Mouse (Mus musculus) thymus, adult 2 months (tissue): ENCODE results near the gene Prkn.

ENCODE experiments used
- CTCF ChIP-seq: fragments of 200-500 bp; IDR thresholded peaks from 2 replicates; pipeline ENCODE4 v1.5.1; 2012; ENCODE audit warnings: mild to moderate bottlenecking, control low read depth, low read length, moderate library complexity, borderline replicate concordance; ENCODE audit not compliant: control insufficient read depth, poor library complexity, insufficient read depth; ENCODE audit errors: extremely low read depth
- POLR2A ChIP-seq: fragments of 200-500 bp; IDR thresholded peaks from 2 replicates; pipeline ENCODE4 v1.6.1; 2012; ENCODE audit warnings: mild to moderate bottlenecking, low read length, control low read depth, moderate library complexity; ENCODE audit not compliant: control insufficient read depth, poor library complexity, insufficient read depth; ENCODE audit errors: extremely low read depth

DNA sequence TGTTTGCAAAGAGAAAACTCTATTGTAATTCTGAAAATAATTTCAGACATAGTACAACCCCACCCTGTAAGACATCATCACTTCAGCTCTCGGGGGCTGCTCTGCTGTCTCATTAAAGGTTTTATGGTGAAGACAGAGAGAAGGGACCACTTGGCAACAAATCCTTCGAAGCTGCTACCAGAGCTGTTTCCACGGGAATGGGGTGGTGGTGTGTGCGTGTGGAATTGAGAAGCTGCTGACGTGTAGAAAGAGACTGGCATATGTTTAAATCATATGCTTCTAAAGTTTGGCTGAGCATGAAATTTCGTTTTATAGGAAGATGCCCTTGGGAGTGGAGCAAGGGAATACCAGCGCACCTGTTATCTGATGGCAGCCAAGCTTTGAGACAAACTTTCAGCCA lies 514.2 kb downstream of the Prkn start:
- TF ChIP-seq CTCF (no peak), POLR2A (no peak)
